Mouse (Mus musculus) Muller cell, postnatal 12 days (primary cell): Measurements from ENCODE around the gene Cinp.
"Not testable (repeated sequence)": the region's sequence is repeated elsewhere in the genome, so short reads cannot be mapped to it uniquely, and the experiment has no call there.

Experiments
- DNase-seq: peaks from one replicate; pipeline ENCODE4 v3.0.0-alpha.2; 2015; ENCODE audit errors: inconsistent ontology term

Cinp gene

GRCm38 (mm10) chr12:110860293-110860692 is 28.7 kb downstream of the Cinp start:
- DNase-seq: no peak

DNA sequence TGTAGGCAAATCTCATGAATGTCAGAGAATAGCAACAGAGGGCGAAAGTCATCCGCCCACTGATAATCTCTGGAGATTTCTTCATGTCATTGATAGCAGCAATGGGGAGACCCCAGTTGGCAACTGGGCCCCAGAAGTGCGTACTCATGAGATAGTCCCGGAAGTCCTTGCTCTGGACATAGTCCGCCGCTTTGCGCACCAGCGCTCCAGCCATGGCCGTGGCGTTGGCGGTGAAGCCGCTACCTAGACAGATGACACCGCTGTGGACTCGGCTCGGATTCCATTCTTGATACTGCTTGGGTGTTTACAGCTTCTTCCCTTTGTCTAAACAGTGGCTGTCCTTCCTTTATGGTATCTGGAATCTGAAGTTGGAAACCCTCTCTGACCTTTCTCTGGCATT is 30.3 kb downstream of the Cinp start:
- not testable (repeated sequence) for DNase-seq

- no peak for DNase-seq
Observed at GRCm38 (mm10) chr12:110857196-110857595, 31.7 kb downstream of the Cinp start.

GRCm38 (mm10) chr12:110854786-110855737 is 33.9 kb downstream of the Cinp start:
- no peak for DNase-seq

- no peak for DNase-seq
Observed at GRCm38 (mm10) chr12:110851923-110852322, 37.0 kb downstream of the Cinp start.

DNA sequence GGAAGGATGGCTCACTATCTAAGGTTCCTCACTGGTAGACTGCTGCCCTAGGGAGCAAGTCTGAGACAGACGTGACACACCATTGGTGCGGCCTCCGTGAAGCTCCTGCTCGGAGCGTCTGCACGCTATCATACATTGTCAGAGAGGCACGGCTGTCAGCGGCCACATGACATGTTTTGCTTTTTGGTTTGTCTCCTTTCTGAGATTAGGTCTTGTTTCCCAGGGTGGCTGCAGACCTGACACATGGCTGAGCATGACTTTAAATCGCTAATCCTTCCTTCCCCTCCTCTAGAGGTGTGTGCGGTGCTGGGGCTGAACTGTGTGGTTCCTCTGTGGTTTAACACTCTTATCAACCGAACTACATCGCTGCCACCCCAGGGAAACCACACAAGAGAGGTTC is 37.5 kb downstream of the Cinp start:
- DNase-seq: no peak

DNA sequence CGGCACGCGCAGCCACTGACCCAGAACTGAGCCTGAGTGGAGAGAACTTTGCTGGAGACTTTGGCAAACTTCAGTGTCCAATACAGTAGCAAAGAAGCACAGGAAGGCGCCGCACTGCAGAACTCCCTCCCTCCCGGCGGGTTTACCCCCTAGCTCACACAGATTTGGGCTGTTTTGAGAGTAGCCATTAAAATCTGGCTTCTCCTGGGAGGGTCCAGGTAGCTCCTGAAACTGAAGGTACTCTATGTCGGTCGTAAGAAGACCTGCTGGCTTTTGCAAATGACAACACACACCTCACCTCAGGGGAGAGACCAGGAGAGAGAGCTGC is 38.1 kb downstream of the Cinp start:
- DNase-seq: no peak

GRCm38 (mm10) chr12:110850010-110850928 is 38.7 kb downstream of the Cinp start, which contains the start of gene Zfp839:
TSS of gene Zfp839 (plus strand) at chr12:110850253.
- DNase-seq: peak; percentile 82

DNA sequence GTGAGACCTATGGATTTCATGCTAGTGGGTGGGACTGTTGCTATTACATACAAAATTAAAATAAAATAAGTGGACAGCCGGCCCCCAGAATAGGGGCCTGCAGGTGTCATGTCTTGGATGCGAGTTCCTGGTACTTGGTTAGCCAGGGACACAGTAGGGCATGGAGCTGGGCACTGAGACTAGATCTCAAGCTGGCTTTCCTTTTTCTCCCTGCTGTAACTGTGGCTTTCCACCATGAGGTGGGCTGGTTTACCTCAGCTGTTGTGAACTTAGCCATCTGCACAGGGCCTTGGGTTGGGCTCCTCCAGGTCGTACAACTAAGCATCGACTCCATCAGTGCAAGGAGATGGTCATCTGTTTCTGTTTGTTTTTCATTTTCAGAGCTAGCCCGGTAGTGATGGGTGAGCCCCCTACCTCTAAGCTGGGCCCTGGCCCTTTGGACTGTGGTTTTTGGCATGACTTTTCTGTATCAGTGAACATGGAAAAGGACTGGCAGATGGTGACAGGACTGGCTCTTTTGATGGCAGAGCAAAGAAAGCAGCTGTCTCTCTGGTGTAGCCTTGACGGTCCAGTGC is 42.7 kb downstream of the Cinp start:
- no peak for DNase-seq

DNA sequence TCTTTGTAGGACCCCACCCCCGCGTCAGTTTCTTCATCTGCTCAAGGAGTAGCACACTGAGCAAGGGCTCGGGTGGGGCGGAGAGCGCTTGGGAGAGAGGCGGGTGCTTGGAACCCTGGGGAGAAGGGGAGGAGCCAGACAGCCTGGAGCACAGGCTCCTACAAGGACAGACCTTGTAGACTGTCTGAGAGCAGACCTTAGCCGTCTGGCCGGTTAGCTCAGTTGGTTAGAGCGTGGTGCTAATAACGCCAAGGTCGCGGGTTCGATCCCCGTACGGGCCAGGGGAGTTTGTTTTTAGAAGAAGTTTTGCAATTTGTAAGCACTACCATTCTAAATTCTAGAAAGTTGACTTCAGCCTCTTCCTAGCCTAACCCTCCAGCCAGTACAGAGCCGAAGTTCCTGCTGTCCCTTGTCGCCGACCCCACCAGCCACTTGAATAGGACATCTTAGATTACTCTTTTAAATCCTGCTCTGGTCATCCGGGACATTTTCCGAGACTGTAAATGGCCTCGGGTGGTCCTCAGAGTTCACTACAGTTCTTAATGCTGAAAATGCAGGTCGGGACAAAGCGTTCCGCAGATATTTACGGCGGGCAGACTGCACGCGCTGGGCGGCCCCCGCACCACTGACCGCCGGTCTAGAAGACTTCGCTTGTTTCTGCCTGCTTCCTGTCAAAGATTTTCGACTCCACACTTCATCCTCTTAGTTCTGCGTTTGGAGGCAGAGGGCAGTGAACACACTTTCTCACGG is 43.6 kb downstream of the Cinp start:
- DNase-seq: peak; percentile 94

DNA sequence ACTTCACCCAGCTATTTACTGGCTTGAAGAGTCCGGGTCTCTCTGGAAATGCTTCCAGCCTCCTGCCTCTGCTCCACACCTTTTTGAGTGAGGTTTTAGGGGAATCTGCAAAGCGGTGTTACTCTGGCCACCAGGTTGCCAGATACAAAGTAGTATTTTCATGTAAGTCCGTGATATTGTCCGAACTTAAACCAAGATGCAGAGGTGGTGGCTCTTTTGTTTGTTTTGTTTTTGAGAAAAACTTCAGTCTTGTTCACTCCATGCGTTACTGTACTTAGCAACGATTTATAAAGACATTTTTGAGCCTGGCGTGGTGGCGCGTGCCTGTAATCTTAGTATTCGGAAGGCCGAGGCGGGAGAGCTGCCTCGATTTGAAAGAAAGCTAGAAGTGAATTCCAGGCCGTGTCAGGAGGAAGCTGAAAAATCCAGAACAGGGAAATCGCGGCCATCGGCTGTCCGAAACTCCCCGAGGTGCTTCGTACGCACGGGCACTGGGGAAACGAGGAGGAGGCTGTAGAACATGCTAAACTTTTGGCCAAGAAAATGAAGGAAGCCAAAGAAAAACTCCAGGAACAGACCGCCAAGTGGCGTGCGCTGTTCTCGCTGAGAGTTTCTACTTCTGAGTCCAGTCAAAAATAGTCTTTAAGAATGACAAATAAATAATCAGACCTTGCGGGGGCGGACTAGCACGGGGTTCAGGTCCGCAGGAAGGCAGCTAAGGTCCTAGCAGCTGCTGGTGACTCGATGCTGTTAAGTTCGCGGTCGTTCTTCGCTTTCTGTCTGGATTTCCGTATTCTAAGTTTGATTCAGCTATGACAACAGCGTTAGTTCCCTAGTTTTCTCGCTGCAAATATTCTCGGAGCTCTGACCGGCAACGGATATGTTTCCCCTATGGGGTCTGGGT is 44.5 kb downstream of the Cinp start:
- DNase-seq: no peak

- peak; percentile 82 for DNase-seq
Observed at GRCm38 (mm10) chr12:110843194-110844048, 45.5 kb downstream of the Cinp start.

DNA sequence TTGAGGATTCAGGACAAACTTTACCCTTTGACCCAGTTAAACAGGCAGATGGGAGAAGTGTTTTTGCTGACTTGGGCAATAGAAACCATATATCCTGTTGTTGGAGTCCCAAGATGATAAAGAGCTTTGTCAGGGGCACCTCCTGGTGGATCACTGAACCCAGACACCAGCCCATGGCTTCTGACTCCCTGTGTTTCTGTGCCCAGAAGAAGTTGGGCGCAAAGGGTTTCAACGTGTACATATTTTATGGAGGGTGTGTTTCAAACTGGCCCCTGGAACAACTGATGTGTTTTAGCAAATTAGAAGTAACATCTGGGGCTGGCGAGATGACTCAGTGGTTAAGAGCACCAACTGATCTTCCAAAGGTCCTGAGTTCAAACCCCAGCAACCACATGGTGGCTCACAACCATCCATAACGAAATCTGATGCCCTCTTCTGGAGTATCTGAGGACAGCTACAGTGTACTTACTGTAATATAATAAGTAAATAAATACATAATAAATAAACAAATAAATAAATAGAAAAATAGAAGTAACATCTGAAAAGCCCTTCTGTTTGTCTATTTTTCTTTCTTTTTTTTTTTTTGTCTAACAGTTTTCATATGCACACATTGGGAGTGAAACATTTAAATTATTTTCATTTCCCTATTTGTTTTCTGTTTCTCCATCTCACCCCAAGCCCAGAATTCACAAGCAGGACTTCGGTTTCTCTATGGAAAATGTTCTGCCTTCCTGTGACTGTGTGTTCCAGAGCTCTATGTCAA is 47.0 kb downstream of the Cinp start:
- no peak for DNase-seq

DNA sequence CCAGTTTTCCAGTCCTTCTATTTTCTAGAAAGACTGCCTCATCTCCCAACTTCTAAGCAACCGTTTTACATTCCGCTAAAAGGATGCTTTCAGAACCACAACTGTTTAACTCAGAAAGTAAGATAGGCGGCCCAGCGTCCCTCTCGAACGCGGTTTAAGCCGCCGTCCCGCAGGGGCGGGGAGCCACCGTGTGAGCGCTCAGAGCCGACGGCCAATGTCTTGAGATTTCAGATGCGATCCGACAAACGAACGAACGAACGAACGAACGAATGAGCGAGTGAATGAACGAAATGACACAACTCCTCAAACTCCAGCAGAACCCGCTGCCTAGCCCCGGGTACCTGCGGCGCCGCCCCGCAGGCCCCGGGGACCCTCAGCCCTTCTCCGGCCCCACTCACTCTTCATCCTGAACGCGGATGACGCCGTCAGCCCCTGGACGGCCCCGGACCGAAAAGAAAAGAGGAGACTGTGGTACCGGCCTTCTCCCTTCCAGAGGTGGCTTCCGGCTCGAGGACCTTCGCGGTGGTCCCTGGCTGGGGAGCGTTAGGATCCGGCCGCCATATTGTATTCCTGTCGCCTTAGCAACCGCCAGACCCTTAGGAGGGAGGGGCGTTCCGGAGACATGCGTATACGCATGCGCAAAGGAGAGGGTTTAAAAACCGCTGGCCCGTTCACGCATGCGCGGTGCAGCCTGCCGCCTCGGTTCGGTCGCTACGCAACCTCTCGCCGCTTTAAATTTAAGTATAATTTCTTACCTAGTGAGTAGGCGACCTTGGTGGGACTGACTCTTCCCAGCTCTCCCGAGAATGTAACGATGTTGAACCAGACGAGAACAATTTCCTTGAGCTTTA is 48.4 kb downstream of the Cinp start, which contains the start of gene Mok:
TSS of gene Mok (minus strand) at position 592 of the 851 bp plus-strand sequence.
- DNase-seq: peak; percentile 90

DNA sequence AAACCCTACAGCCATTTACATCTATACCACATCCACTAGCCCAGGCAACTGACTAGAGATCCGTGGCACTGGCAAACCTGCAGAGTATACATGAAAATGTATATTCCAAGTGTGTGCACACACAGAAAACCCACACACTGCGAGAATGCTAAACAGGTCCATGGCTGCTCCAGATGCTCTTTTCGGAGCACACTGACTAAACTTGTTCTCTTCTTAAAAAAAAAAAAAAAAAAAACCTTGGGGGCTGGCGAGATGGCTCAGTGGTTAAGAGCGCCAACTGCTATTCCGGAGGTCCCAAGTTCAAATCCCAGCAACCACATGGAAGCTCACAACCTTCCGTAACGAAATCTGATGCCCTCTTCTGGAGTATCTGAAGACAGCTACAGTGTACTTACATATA is 51.1 kb downstream of the Cinp start:
- no peak for DNase-seq

GRCm38 (mm10) chr12:110837192-110837841 is 51.6 kb downstream of the Cinp start:
- peak; percentile 79 for DNase-seq

GRCm38 (mm10) chr12:110836729-110837128 is 52.2 kb downstream of the Cinp start:
- DNase-seq: peak; percentile 25
